Mouse (Mus musculus) E14TG2a.4 (cell line): ENCODE results near the gene Srgn.

Source experiments
- H3K27me3 ChIP-seq: 2 replicates; pipeline ENCODE4 v1.6.1; 2014; ENCODE audit warnings: low read length, control low read depth; ENCODE audit not compliant: insufficient read depth
- H3K36me3 ChIP-seq: 2 replicates; pipeline ENCODE4 v1.6.1; 2014; ENCODE audit warnings: low read length, control low read depth; ENCODE audit not compliant: insufficient read depth
- H3K4me1 ChIP-seq: replicated peaks from 2 replicates; pipeline ENCODE4 v1.6.1; 2014; ENCODE audit warnings: low read depth, low read length, control low read depth
- H3K4me3 ChIP-seq: replicated peaks from 2 replicates; pipeline ENCODE4 v1.5.1; 2014; ENCODE audit warnings: mild to moderate bottlenecking, low read length
- H3K9me3 ChIP-seq: 2 replicates; pipeline ENCODE4 v1.6.1; 2014; ENCODE audit warnings: low read length, control low read depth
- CTCF ChIP-seq: conservative IDR thresholded peaks from 2 replicates; pipeline ENCODE4 v1.5.1; 2014; ENCODE audit warnings: low read length
- NANOG ChIP-seq: IDR thresholded peaks from 2 replicates; pipeline ENCODE4 v1.6.1; 2014; ENCODE audit warnings: borderline replicate concordance, low read length, mixed read lengths
- POU5F1 ChIP-seq: IDR thresholded peaks from 2 replicates; pipeline ENCODE4 v1.6.1; 2014; ENCODE audit warnings: low read length, borderline replicate concordance

Srgn gene

GRCm38 (mm10) chr10:62509032-62509656 is 18.1 kb downstream of the Srgn start:
- no peaks in the 10 kb centered on the region for H3K9me3 ChIP-seq
- peaks cover 13% of the 10 kb centered on the region for H3K27me3 ChIP-seq
- H3K4me3 ChIP-seq: no peak overlapping the region
- no peaks in the 10 kb centered on the region for H3K36me3 ChIP-seq
- peaks cover 24% of the 10 kb centered on the region for H3K4me1 ChIP-seq
- TF ChIP-seq CTCF: no peak
- TF ChIP-seq POU5F1: no peak
- no peak for TF ChIP-seq NANOG

- Histone ChIP-seq H3K4me1 (peaks cover 22% of the 10 kb centered on the region), H3K9me3 (no peaks in the 10 kb centered on the region), H3K36me3 (no peaks in the 10 kb centered on the region), H3K27me3 (peaks cover 13% of the 10 kb centered on the region), H3K4me3 (peak overlapping the region; percentile 54)
- TF ChIP-seq NANOG (no peak), POU5F1 (no peak), CTCF (no peak)
Measured at GRCm38 (mm10) chr10:62508459-62508858, 18.8 kb downstream of the Srgn start.

- H3K4me1 ChIP-seq: peaks cover 22% of the 10 kb centered on the region
- H3K9me3 ChIP-seq: no peaks in the 10 kb centered on the region
- TF ChIP-seq NANOG (no peak), CTCF (no peak), POU5F1 (no peak)
- H3K4me3 ChIP-seq: peak overlapping the region; percentile 54
- H3K36me3 ChIP-seq: no peaks in the 10 kb centered on the region
- H3K27me3 ChIP-seq: peaks cover 13% of the 10 kb centered on the region
Measured at GRCm38 (mm10) chr10:62507591-62508308, 19.5 kb downstream of the Srgn start.

GRCm38 (mm10) chr10:62507071-62507470 is 20.2 kb downstream of the Srgn start:
- Histone ChIP-seq H3K4me1 (peaks cover 22% of the 10 kb centered on the region), H3K36me3 (no peaks in the 10 kb centered on the region), H3K4me3 (no peak overlapping the region), H3K27me3 (peaks cover 13% of the 10 kb centered on the region), H3K9me3 (no peaks in the 10 kb centered on the region)
- no peak for TF ChIP-seq NANOG
- no peak for TF ChIP-seq CTCF
- TF ChIP-seq POU5F1: no peak

GRCm38 (mm10) chr10:62506019-62506556 is 21.2 kb downstream of the Srgn start:
- peaks cover 22% of the 10 kb centered on the region for H3K4me1 ChIP-seq
- TF ChIP-seq CTCF (no peak), NANOG (no peak), POU5F1 (no peak)
- peaks cover 13% of the 10 kb centered on the region for H3K27me3 ChIP-seq
- H3K4me3 ChIP-seq: no peak overlapping the region
- no peaks in the 10 kb centered on the region for H3K36me3 ChIP-seq
- H3K9me3 ChIP-seq: no peaks in the 10 kb centered on the region

- Histone ChIP-seq H3K36me3 (no peaks in the 10 kb centered on the region), H3K4me1 (peaks cover 22% of the 10 kb centered on the region), H3K4me3 (no peak overlapping the region), H3K27me3 (peaks cover 10% of the 10 kb centered on the region; the same call in 1 of the 2 replicates), H3K9me3 (no peaks in the 10 kb centered on the region)
- TF ChIP-seq POU5F1: no peak
- no peak for TF ChIP-seq CTCF
- TF ChIP-seq NANOG: no peak
Measured at GRCm38 (mm10) chr10:62505224-62505983, 21.8 kb downstream of the Srgn start.

GRCm38 (mm10) chr10:62503836-62504628 is 23.2 kb downstream of the Srgn start:
- Histone ChIP-seq H3K4me3 (no peak overlapping the region), H3K9me3 (no peaks in the 10 kb centered on the region), H3K27me3 (peaks cover 10% of the 10 kb centered on the region; the same call in 1 of the 2 replicates), H3K36me3 (no peaks in the 10 kb centered on the region), H3K4me1 (peaks cover 20% of the 10 kb centered on the region)
- TF ChIP-seq CTCF (no peak), POU5F1 (no peak), NANOG (no peak)
